8 mouse cellular contexts compared by ENCODE assay signal in the genomic region with DNA sequence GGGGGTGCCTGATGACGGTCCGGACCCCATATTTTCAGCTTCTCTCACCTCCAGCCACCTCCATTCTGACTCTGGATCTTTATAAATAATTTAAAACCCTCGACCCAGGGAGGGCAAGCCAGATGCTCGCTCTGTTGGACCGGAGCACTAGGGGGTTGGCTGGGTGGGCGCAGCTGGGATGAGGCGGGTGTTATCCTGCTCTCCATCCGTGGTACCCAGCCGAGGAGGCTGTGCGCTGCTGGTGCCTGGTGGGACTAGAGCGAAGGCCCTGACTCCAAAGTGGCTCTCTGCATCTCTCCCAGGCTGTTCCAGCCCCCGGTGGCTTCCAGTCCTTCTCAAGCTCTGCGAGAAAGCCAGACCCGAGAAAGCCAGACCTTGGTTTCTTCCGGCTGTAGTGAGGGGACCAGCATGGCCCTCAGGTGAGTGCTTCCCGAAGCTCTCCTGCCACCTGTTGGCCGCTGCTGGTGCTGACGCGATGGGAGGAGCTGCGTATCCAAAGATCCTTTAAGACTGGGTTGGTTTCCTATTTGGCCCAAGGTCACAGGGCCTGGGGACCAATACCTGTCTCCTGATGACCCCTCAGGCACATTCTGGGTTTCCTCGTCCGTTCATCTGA.
DNase-seq lines count a peak whose midpoint lies in the region; ATAC-seq lines count a peak whose summit lies in the region.

No protein-coding gene starts in this region.

- H3K36me3 ChIP-seq in midbrain, embryonic 10.5 days, result no peaks in the 10 kb centered on the region

- intact Hi-C loops in left cerebral cortex, postnatal 10 days (cut with DNase I), result loop anchor here (5.0 to 10.0 kb wide), 2 partner anchors 136 to 292 kb away; a partner anchor contains a TSS

- H3K27ac ChIP-seq in midbrain, embryonic 10.5 days (replicated peaks), result peak overlapping the region; percentile 59

- peak overlapping the region; percentile 52 for H3K4me3 ChIP-seq in midbrain, embryonic 10.5 days

- peak; percentile 85 for DNase-seq in ZHBTc4 (ENCODE audit: low read depth, low spot score)
- DNase-seq in cerebellum, postnatal 10 days, result peak; percentile 88
- DNase-seq in frontal cortex, postnatal 10 days (ENCODE audit: low spot score in 2 of 2), result peak; percentile 32 to 61
- peak; percentile 38 for DNase-seq in induced T-regulatory cell, adult 2 months (ENCODE audit: low read depth)
- DNase-seq in left cerebral cortex, postnatal 10 days (ENCODE audit: extremely low spot score in 1 of 2, low spot score in 2 of 2), result peak; percentile 8 to 70
- DNase-seq in midbrain, embryonic 10.5 days (ENCODE audit: low spot score), result peak; percentile 84
- DNase-seq in spleen, postnatal 4 days (ENCODE audit: low spot score in 2 of 2), result peak; percentile 25 to 75

- H3K9me3 ChIP-seq in midbrain, embryonic 10.5 days (replicated peaks), result no peaks in the 10 kb centered on the region

- peaks cover 80% of the 10 kb centered on the region for H3K27me3 ChIP-seq in midbrain, embryonic 10.5 days (ENCODE audit: low read depth, poor library complexity, severe bottlenecking)

- H3K4me1 ChIP-seq in midbrain, embryonic 10.5 days, result peaks cover 42% of the 10 kb centered on the region

- no peak for ATAC-seq in erythroblast, adult 5-6 weeks (replicated peaks; ENCODE audit: low FRiP score, poor library complexity, severe bottlenecking)

- 6% methylated on average over 22 of the region's 22 CpGs for WGBS in midbrain, embryonic 10.5 days

Comparison
In these comparisons a context has a peak if more than half of its experiments do, and no peak if none do; other contexts are left out.
1. DNase-seq: peak in every context shown above with its lines; median percentile 88 in cerebellum, postnatal 10 days; 85 in ZHBTc4; 84 in midbrain, embryonic 10.5 days; 50 in spleen, postnatal 4 days; 46 in frontal cortex, postnatal 10 days; 39 in left cerebral cortex, postnatal 10 days; 38 in induced T-regulatory cell, adult 2 months.